Mouse (Mus musculus): ENCODE measurements around the gene Rdh16. TPM values are rescaled to one million over a fixed set of nuclear protein-coding genes. Genes with fewer than 3 reads are reported as not detected.
"Not testable (repeated sequence)": the region's sequence is repeated elsewhere in the genome, so short reads cannot be mapped to it uniquely, and the experiment has no call there.

The Rdh16 gene
- polyA plus RNA-seq (2012; rRNA removed): 0.21 and 0.38 TPM in 2 replicates

GRCm38 (mm10) chr10:127800891-127801290 is at the start of gene Rdh16:
TSS of gene Rdh16 (plus strand) at chr10:127801152.
- no peak for TF ChIP-seq CTCF (IDR thresholded peaks at IDR 0.05; ENCODE audit: extremely low read depth, insufficient read depth, low read length)
- no peak for TF ChIP-seq POLR2A (IDR thresholded peaks at IDR 0.05; ENCODE audit: extremely low read depth, insufficient read depth, low read length)
- no peak within 1 kb of the TSS for H3K27ac ChIP-seq (ENCODE audit: insufficient read depth, low read length)
- no peaks in the 10 kb centered on the region for H3K4me1 ChIP-seq (ENCODE audit: control insufficient read depth, insufficient read depth, low read length)
- H3K4me3 ChIP-seq (ENCODE audit: insufficient read depth, low read length): no peak within 1 kb of the TSS

- Histone ChIP-seq H3K4me3 (ENCODE audit: insufficient read depth, low read length) (peak within 1 kb of the TSS; percentile 16; the same call in 1 of the 2 replicates), H3K4me1 (ENCODE audit: control insufficient read depth, insufficient read depth, low read length) (peaks cover 2% of the 10 kb centered on the region; the same call in 1 of the 2 replicates), H3K27ac (ENCODE audit: insufficient read depth, low read length) (no peak within 1 kb of the TSS)
- no peak for TF ChIP-seq CTCF (IDR thresholded peaks at IDR 0.05; ENCODE audit: extremely low read depth, insufficient read depth, low read length)
- TF ChIP-seq POLR2A (IDR thresholded peaks at IDR 0.05; ENCODE audit: extremely low read depth, insufficient read depth, low read length): no peak
These were observed 49.4 kb upstream of the Rdh16 start, which contains the start of gene Gpr182 for GRCm38 (mm10) chr10:127751548-127751947. TSS of gene Gpr182 (minus strand) at chr10:127751732.

- Histone ChIP-seq H3K4me3 (ENCODE audit: insufficient read depth, low read length) (no peak overlapping the region), H3K27ac (ENCODE audit: insufficient read depth, low read length) (no peak overlapping the region), H3K4me1 (ENCODE audit: control insufficient read depth, insufficient read depth, low read length) (peaks cover 2% of the 10 kb centered on the region; the same call in 1 of the 2 replicates)
- no peak for TF ChIP-seq CTCF (IDR thresholded peaks at IDR 0.05; ENCODE audit: extremely low read depth, insufficient read depth, low read length)
- TF ChIP-seq POLR2A (IDR thresholded peaks at IDR 0.05; ENCODE audit: extremely low read depth, insufficient read depth, low read length): no peak
These were observed 46.3 kb upstream of the Rdh16 start for GRCm38 (mm10) chr10:127754566-127755166.

GRCm38 (mm10) chr10:127755246-127755645 is 45.7 kb upstream of the Rdh16 start:
- no peaks in the 10 kb centered on the region for H3K4me1 ChIP-seq (ENCODE audit: control insufficient read depth, insufficient read depth, low read length)
- H3K27ac ChIP-seq (ENCODE audit: insufficient read depth, low read length): no peak overlapping the region
- H3K4me3 ChIP-seq (ENCODE audit: insufficient read depth, low read length): no peak overlapping the region
- TF ChIP-seq POLR2A (IDR thresholded peaks at IDR 0.05; ENCODE audit: extremely low read depth, insufficient read depth, low read length) (no peak), CTCF (IDR thresholded peaks at IDR 0.05; ENCODE audit: extremely low read depth, insufficient read depth, low read length) (no peak)

- H3K4me3 ChIP-seq (ENCODE audit: insufficient read depth, low read length): 0 out of 2 replicates have a peak overlapping the region, but pooled peaks have one; percentile 17
These were observed 45.0 kb upstream of the Rdh16 start for GRCm38 (mm10) chr10:127755770-127756468.

GRCm38 (mm10) chr10:127759181-127760110 is 41.5 kb upstream of the Rdh16 start, which contains the start of the genes Rdh1 and Rdh16f1:
TSS of gene Rdh1 (plus strand) at chr10:127759721.
TSS of gene Rdh16f1 (plus strand) at chr10:127759787.
- Histone ChIP-seq H3K4me1 (ENCODE audit: control insufficient read depth, insufficient read depth, low read length) (no peaks in the 10 kb centered on the region), H3K4me3 (ENCODE audit: insufficient read depth, low read length) (no peak within 1 kb of the TSS), H3K27ac (ENCODE audit: insufficient read depth, low read length) (no peak within 1 kb of the TSS)
- no peak for TF ChIP-seq CTCF (IDR thresholded peaks at IDR 0.05; ENCODE audit: extremely low read depth, insufficient read depth, low read length)
- no peak for TF ChIP-seq POLR2A (IDR thresholded peaks at IDR 0.05; ENCODE audit: extremely low read depth, insufficient read depth, low read length)

More at GRCm38 (mm10) chr10:127755770-127756468, 45.0 kb upstream of the Rdh16 start:
- TF ChIP-seq CTCF (IDR thresholded peaks at IDR 0.05; ENCODE audit: extremely low read depth, insufficient read depth, low read length): no peak
- no peak for TF ChIP-seq POLR2A (IDR thresholded peaks at IDR 0.05; ENCODE audit: extremely low read depth, insufficient read depth, low read length)
- H3K4me1 ChIP-seq (ENCODE audit: control insufficient read depth, insufficient read depth, low read length): no peaks in the 10 kb centered on the region
- H3K27ac ChIP-seq (ENCODE audit: insufficient read depth, low read length): no peak overlapping the region

GRCm38 (mm10) chr10:127762926-127763325 is 38.0 kb upstream of the Rdh16 start:
- H3K4me3 ChIP-seq (ENCODE audit: insufficient read depth, low read length); H3K27ac ChIP-seq (ENCODE audit: insufficient read depth, low read length): not testable (repeated sequence)

GRCm38 (mm10) chr10:127763914-127764680 is 36.9 kb upstream of the Rdh16 start:
- H3K4me3 ChIP-seq (ENCODE audit: insufficient read depth, low read length): no peak overlapping the region
- no peak overlapping the region for H3K27ac ChIP-seq (ENCODE audit: insufficient read depth, low read length)
- TF ChIP-seq CTCF (IDR thresholded peaks at IDR 0.05; ENCODE audit: extremely low read depth, insufficient read depth, low read length): no peak
- no peak for TF ChIP-seq POLR2A (IDR thresholded peaks at IDR 0.05; ENCODE audit: extremely low read depth, insufficient read depth, low read length)
- H3K4me1 ChIP-seq (ENCODE audit: control insufficient read depth, insufficient read depth, low read length): no peaks in the 10 kb centered on the region

More at GRCm38 (mm10) chr10:127762926-127763325, 38.0 kb upstream of the Rdh16 start:
- not testable (repeated sequence) for H3K4me1 ChIP-seq (ENCODE audit: control insufficient read depth, insufficient read depth, low read length)
